ENCODE assay signal across 8 mouse cellular contexts in genomic region chr11:82952612-82953542, GRCm38 (mm10). TPM values are rescaled to one million over a fixed set of nuclear protein-coding genes. Genes with fewer than 3 reads are reported as not detected.
A peak's percentile ranks its signal among the peaks of the same experiment; 100 is the strongest.
DNase-seq lines count a peak whose midpoint lies in the region; ATAC-seq and TF ChIP-seq lines count a peak whose summit lies in the region.

No protein-coding gene starts in this region.

- intact Hi-C loops in gastrocnemius, postnatal 14 days (cut with DNase I; ENCODE audit: low total_unique reads): no loop called here

- peak; percentile 51 for DNase-seq in kidney, adult 2 months
- no peak for DNase-seq in kidney, postnatal 14 days
- DNase-seq in lung, postnatal 0 days (ENCODE audit: low spot score): peak; percentile 67
- peak; percentile 36 to 71 for DNase-seq in thymus, adult 18-20 months
- DNase-seq in left cerebral cortex, adult 8-10 months (ENCODE audit: low spot score in 2 of 2): no peak
- no peak for DNase-seq in gastrocnemius, postnatal 14 days
- DNase-seq in yolk sac, embryonic 10.5 days (ENCODE audit: low spot score): no peak

- 50% methylated on average over 9 of the region's 9 CpGs for WGBS in kidney, adult 2 months
- WGBS in lung, postnatal 0 days: 45% methylated on average over 9 of the region's 9 CpGs

- H3K9me3 ChIP-seq in lung, postnatal 0 days (ENCODE audit: low read length): no peaks in the 10 kb centered on the region

- H3K27me3 ChIP-seq in kidney, adult 2 months (replicated peaks; ENCODE audit: control insufficient read depth, insufficient read depth, low read length): no peaks in the 10 kb centered on the region
- H3K27me3 ChIP-seq in lung, postnatal 0 days (replicated peaks; ENCODE audit: insufficient read depth, low read length): no peaks in the 10 kb centered on the region; the same call in 1 of the 2 replicates

- H3K9ac ChIP-seq in lung, postnatal 0 days (replicated peaks; ENCODE audit: low read depth): peak overlapping the region; percentile 56

- peak overlapping the region; percentile 45 for H3K4me2 ChIP-seq in lung, postnatal 0 days (replicated peaks; ENCODE audit: low read depth, low read length)

- no peak for TF ChIP-seq POLR2A in kidney, adult 2 months (IDR thresholded peaks at IDR 0.05; ENCODE audit: low read depth, low read length)

- no peak for TF ChIP-seq CTCF in kidney, adult 2 months (conservative IDR thresholded peaks at IDR 0.05; ENCODE audit: insufficient read depth, insufficient read length, low read depth, low read length)
- no peak for TF ChIP-seq CTCF in lung, postnatal 0 days (IDR thresholded peaks at IDR 0.05)

- peak overlapping the region; percentile 64 for H3K4me3 ChIP-seq in kidney, adult 2 months (ENCODE audit: insufficient read depth, low read depth, low read length)
- H3K4me3 ChIP-seq in lung, postnatal 0 days (ENCODE audit: low read depth, low read length): peak overlapping the region; percentile 50

- no peaks in the 10 kb centered on the region for H3K4me1 ChIP-seq in kidney, adult 2 months (ENCODE audit: control insufficient read depth, insufficient read depth, low read length)
- H3K4me1 ChIP-seq in lung, postnatal 0 days (ENCODE audit: insufficient read depth, low read depth, low read length): no peaks in the 10 kb centered on the region

- TF ChIP-seq EP300 in lung, postnatal 0 days (IDR thresholded peaks at IDR 0.05): no peak

- H3K27ac ChIP-seq in kidney, adult 2 months (ENCODE audit: insufficient read depth, low read depth, low read length): peak overlapping the region; percentile 81
- peak overlapping the region; percentile 86 for H3K27ac ChIP-seq in lung, postnatal 0 days (ENCODE audit: low read length)

- ATAC-seq in hematopoietic stem cell, adult 5-6 weeks (replicated peaks in 1 of 2; ENCODE audit: insufficient read depth in 1 of 2, low FRiP score in 2 of 2, low TSS enrichment in 1 of 2, low read depth in 1 of 2, poor library complexity in 2 of 2, severe bottlenecking in 2 of 2): peak; percentile 91 to 94
- ATAC-seq in lung, postnatal 0 days: peak; percentile 34

- no peaks in the 10 kb centered on the region for H3K36me3 ChIP-seq in kidney, adult 2 months (ENCODE audit: control insufficient read depth, insufficient read depth, low read length)
- H3K36me3 ChIP-seq in lung, postnatal 0 days (ENCODE audit: insufficient read depth, low read length): no peaks in the 10 kb centered on the region

RNA-seq across cellular contexts. Expression of gene Slfn5, which starts 1.7 kb away (rescaled TPM):
- polyA plus RNA-seq in kidney, adult 2 months (2012; rRNA removed): 14.1 and 21.4 TPM in 2 replicates
- 14.1 and 30.8 TPM in 2 replicates for total RNA-seq in hematopoietic stem cell, adult 5-6 weeks (2017)
- polyA plus RNA-seq in lung, postnatal 0 days (2015; fragmentation: Nextera tagmentation; extraction: Ambion mirVana): 25.8 and 29.9 TPM in 2 replicates
- 1 to 10 TPM; 3.0 to 5.3 (median 3.4) TPM for total RNA-seq in left cerebral cortex, adult 8-10 months (2022)
- 10 to 100 TPM; 31.0 to 32.7 TPM for total RNA-seq in gastrocnemius, postnatal 14 days (2021)

RNA-seq across cellular contexts. Expression of gene Slfn9, which starts 38.8 kb away (rescaled TPM):
- 0.18 and 0.36 TPM in 2 replicates for polyA plus RNA-seq in kidney, adult 2 months (2012; rRNA removed)
- total RNA-seq in hematopoietic stem cell, adult 5-6 weeks (2017): 50.1 and 52.5 TPM in 2 replicates
- polyA plus RNA-seq in lung, postnatal 0 days (2015; fragmentation: Nextera tagmentation; extraction: Ambion mirVana): 2.2 and 3.1 TPM in 2 replicates
- under 1 TPM; 0.37 to 0.91 (median 0.62) TPM for total RNA-seq in left cerebral cortex, adult 8-10 months (2022)
- total RNA-seq in gastrocnemius, postnatal 14 days (2021): 1 to 10 TPM in 1 of 2 experiments, under 1 TPM in 1; 0.89 to 1.9 TPM

RNA-seq across cellular contexts. Expression of gene Unc45b, which starts 42.5 kb away (rescaled TPM):
- 5.0 and 7.9 TPM in 2 replicates for polyA plus RNA-seq in kidney, adult 2 months (2012; rRNA removed)
- total RNA-seq in hematopoietic stem cell, adult 5-6 weeks (2017): 0.15 and 1.6 TPM in 2 replicates
- 20.6 and 22.0 TPM in 2 replicates for polyA plus RNA-seq in lung, postnatal 0 days (2015; fragmentation: Nextera tagmentation; extraction: Ambion mirVana)
- total RNA-seq in left cerebral cortex, adult 8-10 months (2022): 1 to 10 TPM in 3 of 4 experiments, under 1 TPM in 1; 0.75 to 3.4 (median 1.8) TPM
- total RNA-seq in gastrocnemius, postnatal 14 days (2021): 100 to 1,000 TPM; 106 to 108 TPM

RNA-seq across cellular contexts. Expression of gene Nle1, which starts 44.7 kb away (rescaled TPM):
- 16.3 and 16.9 TPM in 2 replicates for polyA plus RNA-seq in kidney, adult 2 months (2012; rRNA removed)
- total RNA-seq in hematopoietic stem cell, adult 5-6 weeks (2017): 28.5 and 30.5 TPM in 2 replicates
- polyA plus RNA-seq in lung, postnatal 0 days (2015; fragmentation: Nextera tagmentation; extraction: Ambion mirVana): 9.5 and 10.8 TPM in 2 replicates
- 10 to 100 TPM; 28.0 to 40.9 (median 34.6) TPM for total RNA-seq in left cerebral cortex, adult 8-10 months (2022)
- total RNA-seq in gastrocnemius, postnatal 14 days (2021): 10 to 100 TPM in 1 of 2 experiments, 1 to 10 TPM in 1; 8.8 to 11.0 TPM

Comparison
In these comparisons a context has a peak if more than half of its experiments do, and no peak if none do; other contexts are left out.
1. DNase-seq: peak in kidney, adult 2 months (single experiment), lung, postnatal 0 days (single experiment) and thymus, adult 18-20 months (2 of 2); none in kidney, postnatal 14 days (single experiment), left cerebral cortex, adult 8-10 months (0 of 2), gastrocnemius, postnatal 14 days (single experiment) and yolk sac, embryonic 10.5 days (single experiment).
2. RNA of gene Slfn9, which starts 38.8 kb away (total RNA-seq): 50.1 to 52.5 TPM in hematopoietic stem cell, adult 5-6 weeks; 0.89 to 1.9 TPM in gastrocnemius, postnatal 14 days and 0.37 to 0.91 TPM in left cerebral cortex, adult 8-10 months; every median in the first group is over 10 times any median in the second.
3. RNA of gene Unc45b, which starts 42.5 kb away (total RNA-seq): 106 to 108 TPM in gastrocnemius, postnatal 14 days; 0.75 to 3.4 TPM in left cerebral cortex, adult 8-10 months and 0.15 to 1.6 TPM in hematopoietic stem cell, adult 5-6 weeks; every median in the first group is over 10 times any median in the second.